Mouse (Mus musculus) left cerebral cortex, adult 8-10 months (tissue): ENCODE measurements around the gene Dis3l2. TPM values are rescaled to one million over a fixed set of nuclear protein-coding genes. Genes with fewer than 3 reads are reported as not detected.

Source experiments
- DNase-seq, 2 experiments: peaks; one replicate each; pipeline ENCODE4 v3.0.0; 2022; ENCODE audit warnings: low spot score in 2 of 2
- total RNA-seq, 4 experiments: library from RNA; stranded (reverse); gene quantifications; 2 replicates each; pipeline ENCODE4 v1.2.4; 2022

Dis3l2 gene
- total RNA-seq, 4 experiments from 2014 or later = 29.1 to 32.8 (median 31.0) TPM

GRCm38 (mm10) chr1:87010629-87011330 lies 307.2 kb downstream of the Dis3l2 start:
- no peak for DNase-seq

DNA sequence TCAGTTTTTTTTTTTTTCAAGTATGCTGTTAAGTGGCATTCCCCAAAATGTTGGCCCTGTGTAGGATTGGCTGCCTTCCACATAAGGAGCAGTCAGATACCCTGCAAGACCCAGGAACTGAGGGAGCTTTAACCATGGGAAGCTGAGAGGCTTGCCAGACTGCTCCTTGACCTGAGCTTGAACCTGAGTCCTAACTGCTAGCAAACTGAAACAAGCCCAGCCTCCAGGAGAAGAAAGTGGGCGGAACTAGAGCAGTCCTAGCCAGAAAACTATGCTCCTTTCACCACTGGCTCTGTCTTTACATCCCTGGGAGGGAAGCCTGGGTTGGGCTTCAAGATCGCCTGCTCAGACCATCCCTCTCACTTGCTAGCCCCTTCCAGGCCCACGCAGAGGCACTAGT lies 308.1 kb downstream of the Dis3l2 start:
- DNase-seq = no peak

DNA sequence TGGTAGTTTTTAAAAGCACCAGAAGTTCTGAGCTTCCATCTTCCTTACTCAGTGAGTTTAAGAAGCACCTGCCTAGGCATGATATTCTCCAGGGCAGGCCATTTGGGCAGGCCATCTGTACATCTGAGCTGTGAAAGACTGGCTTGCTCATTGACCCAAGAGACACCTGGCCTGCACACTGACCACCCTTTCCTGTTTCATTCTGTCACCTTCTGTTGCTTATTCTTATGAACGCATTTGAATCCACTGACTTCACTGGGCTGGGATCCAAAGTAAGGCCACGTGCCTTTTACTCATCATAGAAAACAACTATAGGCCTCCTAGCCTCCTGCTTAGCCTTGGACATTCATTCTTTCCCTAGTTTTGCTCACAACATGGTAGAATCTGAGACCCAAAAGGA lies 309.0 kb downstream of the Dis3l2 start:
- no peak for DNase-seq

- no peak for DNase-seq
Measured at GRCm38 (mm10) chr1:87020714-87021113, 317.1 kb downstream of the Dis3l2 start.

GRCm38 (mm10) chr1:87021584-87021983 lies 318.0 kb downstream of the Dis3l2 start:
- DNase-seq = no peak

DNA sequence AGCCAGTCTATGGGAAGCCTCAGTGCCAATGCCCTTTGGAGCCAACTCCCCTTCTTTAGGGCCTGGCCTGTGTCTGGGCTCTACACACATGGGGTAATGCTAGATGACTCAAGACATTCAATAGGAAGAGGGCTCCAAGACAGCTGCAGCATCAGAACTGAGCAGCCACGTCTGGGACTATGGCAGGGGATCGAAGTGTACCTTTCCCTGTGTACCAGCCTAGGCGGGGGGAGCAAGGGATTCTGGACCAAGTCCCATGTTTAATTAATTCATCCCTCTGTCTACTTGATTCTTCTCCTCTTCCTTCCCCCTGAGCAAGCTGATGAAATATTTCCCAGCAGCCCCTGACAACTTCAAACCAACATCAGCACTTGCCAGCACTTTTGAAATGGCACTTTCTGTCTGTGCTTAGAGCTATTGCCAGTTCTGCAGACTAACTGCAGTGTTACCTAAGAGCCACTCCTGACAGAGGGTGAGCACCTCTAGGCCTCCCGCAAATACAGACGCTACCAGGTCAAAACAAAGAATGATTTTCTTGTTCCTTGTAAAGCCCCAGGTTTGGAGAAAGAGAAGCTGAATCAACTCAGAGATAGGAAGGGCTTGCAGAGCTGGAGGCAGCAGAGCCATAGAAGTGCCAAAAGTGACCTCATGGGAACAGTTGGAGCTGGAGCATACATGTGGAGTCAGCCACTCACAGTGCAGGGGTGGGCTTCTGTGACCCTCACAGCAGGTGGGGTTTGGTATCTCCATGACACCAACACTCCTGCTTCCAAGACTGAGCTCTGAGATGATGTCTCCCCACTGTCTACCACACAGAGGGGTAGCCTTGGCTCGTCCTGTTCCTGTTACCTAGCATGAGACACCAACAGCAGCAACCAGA lies 319.9 kb downstream of the Dis3l2 start:
- DNase-seq = no peak

DNA sequence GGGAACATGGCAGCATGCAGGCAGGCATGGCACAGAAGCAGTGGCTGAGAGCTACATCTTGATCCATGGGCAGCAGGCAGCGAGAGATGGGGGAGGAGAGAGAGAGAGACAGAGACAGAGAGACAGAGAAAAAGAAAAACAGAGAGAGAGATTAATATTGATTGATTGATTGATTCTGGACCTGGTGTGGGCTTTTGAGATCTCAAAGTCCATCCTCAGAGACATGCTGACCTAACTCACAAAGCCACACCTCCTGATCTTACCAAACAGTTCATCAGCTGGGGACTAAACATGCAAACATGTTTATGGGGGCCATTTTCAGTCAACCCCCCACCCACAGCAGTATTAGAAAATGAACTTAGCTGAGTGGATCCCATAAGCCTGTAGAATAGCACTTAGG lies 321.4 kb downstream of the Dis3l2 start:
- DNase-seq = no peak

- no peak for DNase-seq
Measured at GRCm38 (mm10) chr1:87028786-87029185, 325.2 kb downstream of the Dis3l2 start.

DNA sequence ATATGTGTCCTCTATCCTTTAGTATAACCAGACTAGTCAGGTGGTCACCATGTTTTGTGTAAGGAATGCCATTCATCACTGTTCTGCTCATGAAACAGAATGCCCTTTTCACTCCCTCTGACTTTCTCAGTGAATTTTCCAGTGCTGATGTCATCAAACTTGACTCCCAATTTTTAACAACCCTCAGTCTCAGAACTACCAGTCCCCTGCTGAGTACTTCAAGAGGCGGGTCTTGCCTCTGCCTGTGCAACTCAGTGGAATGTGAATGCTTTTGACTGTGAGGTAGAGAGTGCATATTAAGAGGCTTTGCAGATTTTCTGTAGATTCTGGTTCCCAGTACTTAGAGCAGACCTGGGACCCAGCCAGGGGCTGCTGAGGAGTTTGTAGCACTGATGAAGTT lies 327.0 kb downstream of the Dis3l2 start:
- no peak for DNase-seq

- no peak for DNase-seq
Measured at GRCm38 (mm10) chr1:87032466-87032865, 328.9 kb downstream of the Dis3l2 start.

DNA sequence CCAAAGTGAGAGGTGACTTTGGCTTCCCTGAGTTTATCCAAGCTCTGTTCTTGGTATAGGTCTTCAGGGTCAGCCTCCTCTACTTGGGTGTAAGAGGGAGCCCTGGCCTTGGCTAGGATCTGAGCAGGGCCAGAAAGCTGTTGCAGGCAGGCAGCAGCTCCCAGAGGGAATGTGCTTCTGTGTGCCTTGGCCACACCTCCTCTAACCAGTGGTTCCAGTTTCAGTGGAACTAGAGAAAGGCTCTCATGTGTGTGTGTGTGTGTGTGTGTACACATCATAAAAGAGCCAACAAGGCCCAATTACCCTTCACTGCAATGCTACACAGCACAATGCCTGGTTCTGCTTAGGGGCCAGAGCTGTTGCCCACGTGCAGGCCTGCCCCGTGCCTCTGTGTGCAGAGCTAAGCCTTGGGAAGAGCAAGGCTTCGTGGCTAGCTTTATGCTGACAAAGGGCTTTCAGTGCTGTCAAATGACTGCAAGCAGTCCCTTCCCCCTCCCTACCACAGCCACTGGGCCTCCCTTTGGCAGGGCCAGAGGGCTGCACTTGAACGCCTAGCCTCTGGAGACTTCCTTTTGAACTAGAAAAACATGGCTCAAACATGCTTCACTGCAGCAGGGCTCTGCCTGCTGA lies 332.0 kb downstream of the Dis3l2 start:
- no peak for DNase-seq

- DNase-seq = no peak
Measured at GRCm38 (mm10) chr1:87036334-87036733, 332.7 kb downstream of the Dis3l2 start.

DNA sequence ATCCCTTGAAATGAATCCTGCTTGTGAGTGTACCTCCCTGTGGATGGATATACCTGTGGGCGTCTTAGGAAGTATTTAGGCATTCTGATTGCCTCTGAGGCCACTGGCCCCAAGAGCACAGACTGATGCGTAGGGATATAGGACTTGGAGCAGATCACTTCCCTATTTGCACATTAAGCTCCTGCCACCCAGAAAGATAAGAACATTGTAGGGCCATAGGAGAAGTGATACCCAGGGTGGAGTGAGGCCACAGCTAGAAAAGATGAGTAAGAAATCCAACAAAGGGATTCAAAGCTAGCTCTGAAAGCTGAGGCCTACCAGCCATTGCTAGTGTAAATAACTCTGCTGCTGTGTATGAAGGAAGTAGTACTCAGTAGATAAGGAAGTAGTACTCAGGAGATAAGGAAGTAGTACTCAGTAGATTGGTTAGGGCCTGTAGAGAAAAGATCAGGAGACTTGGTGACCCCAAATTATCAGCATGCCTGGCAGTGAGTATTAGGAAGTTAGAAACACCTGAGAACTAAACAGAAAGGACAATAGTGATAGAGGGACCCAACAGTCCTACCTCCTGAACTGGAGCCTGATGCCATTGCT lies 335.0 kb downstream of the Dis3l2 start:
- no peak for DNase-seq

GRCm38 (mm10) chr1:87041119-87041518 lies 337.5 kb downstream of the Dis3l2 start:
- DNase-seq = peak in 1 of 2 experiments; percentile 65

- peak; percentile 22 to 79 for DNase-seq
Measured at GRCm38 (mm10) chr1:87041814-87042438, 338.3 kb downstream of the Dis3l2 start.

DNA sequence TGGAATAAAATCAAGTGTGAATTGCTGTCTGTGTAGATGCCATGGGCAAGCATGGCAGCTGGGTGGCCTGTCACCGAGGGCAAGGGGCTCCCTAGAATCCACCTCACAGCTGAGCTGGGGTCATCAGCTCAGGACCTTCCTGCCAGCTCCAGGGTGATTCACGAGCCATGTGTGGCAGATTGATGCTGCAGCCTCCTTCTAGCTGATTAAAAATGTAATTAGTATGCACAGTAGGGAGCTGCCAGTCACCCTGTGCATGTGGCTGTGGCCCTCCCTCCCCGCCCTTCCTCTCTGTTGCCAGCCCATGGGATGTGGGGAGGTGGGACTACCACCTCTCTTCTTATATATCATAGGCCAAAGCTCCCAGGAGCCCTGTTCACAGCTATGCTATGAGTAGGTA lies 346.5 kb downstream of the Dis3l2 start:
- no peak for DNase-seq

GRCm38 (mm10) chr1:87050700-87051099 lies 347.1 kb downstream of the Dis3l2 start:
- DNase-seq = no peak

GRCm38 (mm10) chr1:87051369-87051768 lies 347.8 kb downstream of the Dis3l2 start:
- DNase-seq = no peak

GRCm38 (mm10) chr1:87057075-87057474 lies 353.5 kb downstream of the Dis3l2 start:
- DNase-seq = no peak

- DNase-seq = no peak
Measured at GRCm38 (mm10) chr1:87059042-87059665, 355.5 kb downstream of the Dis3l2 start.

DNA sequence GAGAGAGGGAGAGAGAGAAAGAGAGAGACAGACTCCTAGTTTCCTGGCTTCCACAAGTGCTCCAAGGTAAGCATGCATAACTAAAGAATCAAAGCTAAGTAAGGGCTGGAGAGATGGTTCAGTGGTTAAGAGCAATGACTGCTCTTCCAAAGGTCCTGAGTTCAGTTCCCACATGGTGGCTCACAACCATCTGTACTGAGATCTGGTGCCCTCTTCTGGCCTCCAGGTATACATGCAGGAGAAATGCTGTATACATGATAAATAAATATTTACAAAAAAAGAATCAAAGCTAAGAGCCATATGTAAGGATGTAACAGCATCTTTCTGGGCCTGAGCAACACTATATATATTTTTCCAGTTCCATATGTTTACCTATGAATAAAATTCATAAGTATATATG lies 357.3 kb downstream of the Dis3l2 start:
- no peak for DNase-seq
